Mouse (Mus musculus) midbrain, postnatal 0 days (tissue): ENCODE measurements around the gene Eif3a. TPM values are rescaled to one million over a fixed set of nuclear protein-coding genes. Genes with fewer than 3 reads are reported as not detected.

Experiments used
- ATAC-seq: fragments of 200-750 bp; cut with Nextera tagmentation; 2 replicates; pipeline ENCODE4 v1.8.0; 2017; ENCODE audit warnings: moderate number of reproducible peaks, mild to moderate bottlenecking, moderate TSS enrichment, moderate library complexity; ENCODE audit not compliant: low FRiP score
- DNase-seq: peaks from one replicate; pipeline ENCODE4 v3.0.0-alpha.2; 2015; ENCODE audit warnings: low spot score
- H3K27ac ChIP-seq: fragments of 300-500 bp; sonication (generic); 2 replicates; pipeline ENCODE4 v1.5.1; 2014; ENCODE audit warnings: low read depth, mild to moderate bottlenecking, low read length, mixed read lengths
- H3K27me3 ChIP-seq: fragments of 300-500 bp; sonication (generic); 2 replicates; pipeline ENCODE4 v1.6.1; 2014; ENCODE audit warnings: low read length, control low read depth, mixed read lengths; ENCODE audit not compliant: insufficient read depth
- H3K36me3 ChIP-seq: fragments of 300-500 bp; sonication (generic); 2 replicates; pipeline ENCODE4 v1.6.1; 2014; ENCODE audit warnings: low read length, control low read depth, mixed read lengths; ENCODE audit not compliant: insufficient read depth
- H3K4me1 ChIP-seq: fragments of 300-500 bp; sonication (generic); 2 replicates; pipeline ENCODE4 v1.6.1; 2014; ENCODE audit warnings: mild to moderate bottlenecking, control low read depth, antibody characterized with exemption, low read length, mixed read lengths; ENCODE audit not compliant: insufficient read depth
- H3K4me2 ChIP-seq: fragments of 300-500 bp; sonication (generic); 2 replicates; pipeline ENCODE4 v1.6.1; 2014; ENCODE audit warnings: low read depth, mild to moderate bottlenecking, low read length, mixed read lengths; ENCODE audit not compliant: poor library complexity, severe bottlenecking
- H3K4me3 ChIP-seq: fragments of 300-500 bp; sonication (generic); 2 replicates; pipeline ENCODE4 v1.5.1; 2014; ENCODE audit warnings: low read depth, mild to moderate bottlenecking, low read length, moderate library complexity
- H3K9ac ChIP-seq: fragments of 300-500 bp; sonication (generic); replicated peaks from 2 replicates; pipeline ENCODE4 v1.6.1; 2014; ENCODE audit warnings: mild to moderate bottlenecking, low read length, moderate library complexity, mixed read lengths; ENCODE audit not compliant: poor library complexity, severe bottlenecking
- H3K9me3 ChIP-seq: fragments of 300-500 bp; sonication (generic); 2 replicates; pipeline ENCODE4 v1.6.1; 2016; ENCODE audit warnings: low read length, control low read depth
- CTCF ChIP-seq: IDR thresholded peaks from 2 replicates; pipeline ENCODE4 v1.5.1; 2016; ENCODE audit warnings: antibody characterized with exemption, mild to moderate bottlenecking
- WGBS: fragments of 180-500 bp; shearing (Covaris S2); extraction: QIAGEN DNeasy Blood & Tissue Kit; methylation state at CpG from one replicate; pipeline ENCODE4 v1.1.7; 2014; 5-methylcytosine and 5-hydroxymethylcytosine counted together
- polyA plus RNA-seq: library from polyadenylated mRNA; unstranded; fragments of >200 nt; fragmentation: Nextera tagmentation; extraction: Ambion mirVana; gene quantifications from 2 replicates; pipeline ENCODE4 v1.2.1, GENCODE M21; 2015
- total RNA-seq: library from RNA; depleted of rRNA; stranded (reverse); fragments of >200 nt; gene quantifications from 2 replicates; pipeline ENCODE4 v1.2.3, GENCODE M21; 2014

Gene Eif3a
- total and polyA plus RNA-seq, 2 experiments from 2014 or later, result 86.5 to 87.0 TPM

GRCm38 (mm10) chr19:60809927-60810326 is 19.5 kb upstream of the Eif3a start:
- 94% methylated on average over 2 of the region's 2 CpGs for WGBS
- 0 out of 2 replicates have a peak, but pooled peaks cover 3% of the 10 kb centered on the region for H3K36me3 ChIP-seq
- no peaks in the 10 kb centered on the region for H3K9me3 ChIP-seq

GRCm38 (mm10) chr19:60804903-60805302 is 14.4 kb upstream of the Eif3a start:
- no peak overlapping the region for H3K27ac ChIP-seq
- no peak for ATAC-seq
- no peak for TF ChIP-seq CTCF
- no peaks in the 10 kb centered on the region for H3K27me3 ChIP-seq
- no peak overlapping the region for H3K9ac ChIP-seq
- no peaks in the 10 kb centered on the region for H3K36me3 ChIP-seq
- no peaks in the 10 kb centered on the region for H3K9me3 ChIP-seq
- WGBS, result 58% methylated on average over 2 of the region's 2 CpGs
- H3K4me2 ChIP-seq, result no peak overlapping the region
- no peak for DNase-seq
- H3K4me3 ChIP-seq, result no peak overlapping the region
- H3K4me1 ChIP-seq, result no peaks in the 10 kb centered on the region

More at GRCm38 (mm10) chr19:60809927-60810326, 19.5 kb upstream of the Eif3a start:
- no peak for TF ChIP-seq CTCF
- no peak overlapping the region for H3K27ac ChIP-seq
- H3K4me1 ChIP-seq, result no peaks in the 10 kb centered on the region
- H3K4me3 ChIP-seq, result no peak overlapping the region
- ATAC-seq (no peak), DNase-seq (no peak)
- H3K27me3 ChIP-seq, result no peaks in the 10 kb centered on the region
- H3K4me2 ChIP-seq, result no peak overlapping the region
- H3K9ac ChIP-seq, result no peak overlapping the region

DNA sequence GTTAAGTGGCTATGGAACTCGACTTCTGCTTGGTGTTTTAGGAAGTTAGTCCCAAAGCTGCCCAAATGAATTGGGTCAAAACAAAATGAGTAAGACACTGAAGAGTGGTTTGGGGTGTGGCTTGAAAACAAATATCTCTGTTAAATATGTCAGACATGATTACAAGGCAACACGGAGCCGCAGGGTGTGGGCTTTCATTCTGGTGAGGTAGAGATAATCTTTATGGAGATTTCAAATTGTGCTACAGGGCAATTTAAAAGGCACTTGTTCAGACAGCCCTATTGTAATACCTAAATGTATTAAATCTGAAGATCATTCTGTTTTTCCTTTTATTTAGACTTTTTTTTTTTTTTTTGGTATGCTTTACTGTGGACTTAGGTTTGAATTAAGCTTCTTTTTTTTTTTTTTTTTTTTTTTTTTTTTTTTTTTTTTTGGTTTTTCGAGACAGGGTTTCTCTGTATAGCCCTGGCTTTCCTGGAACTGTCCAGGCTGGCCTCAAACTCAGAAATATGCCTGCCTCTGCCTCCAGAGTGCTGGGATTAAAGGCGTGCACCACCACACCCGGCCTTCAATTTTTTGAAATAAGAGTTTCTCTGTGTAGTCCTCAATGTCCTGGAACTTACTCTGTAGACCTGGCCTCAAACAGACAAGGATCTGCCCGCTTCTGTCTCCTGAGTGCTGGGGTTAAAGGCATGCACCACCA is 9.6 kb upstream of the Eif3a start:
- TF ChIP-seq CTCF, result no peak
- no peak for ATAC-seq
- no peak overlapping the region for H3K4me2 ChIP-seq
- no peaks in the 10 kb centered on the region for H3K27me3 ChIP-seq
- H3K4me1 ChIP-seq, result no peaks in the 10 kb centered on the region
- no peak overlapping the region for H3K4me3 ChIP-seq
- H3K9me3 ChIP-seq, result no peaks in the 10 kb centered on the region
- WGBS, result 79% methylated on average over 7 of the region's 7 CpGs
- DNase-seq, result no peak
- no peak overlapping the region for H3K9ac ChIP-seq
- no peaks in the 10 kb centered on the region for H3K36me3 ChIP-seq
- no peak overlapping the region for H3K27ac ChIP-seq

DNA sequence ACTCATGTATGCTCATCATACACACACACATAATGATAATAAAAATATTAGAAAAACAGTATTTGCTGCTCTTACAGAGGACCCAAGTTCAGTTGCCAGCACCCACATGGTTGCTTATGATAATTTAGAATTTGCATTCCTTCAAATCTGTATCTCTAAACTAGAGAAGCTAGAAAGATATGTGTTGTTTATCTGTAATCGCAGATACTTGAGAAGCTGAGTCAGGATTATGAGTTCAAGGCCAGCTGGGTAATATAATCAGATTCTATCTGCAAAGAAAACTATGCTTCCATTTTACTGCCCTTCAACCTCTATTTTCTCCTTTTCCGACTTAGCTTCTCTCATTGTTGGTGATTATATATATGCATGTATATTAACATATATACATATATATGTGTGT is 7.0 kb upstream of the Eif3a start:
- WGBS, result 93% methylated on average over 2 of the region's 2 CpGs
- Histone ChIP-seq H3K4me1 (no peaks in the 10 kb centered on the region), H3K9me3 (no peaks in the 10 kb centered on the region), H3K36me3 (no peaks in the 10 kb centered on the region), H3K9ac (no peak overlapping the region), H3K4me2 (no peak overlapping the region), H3K27me3 (no peaks in the 10 kb centered on the region), H3K27ac (no peak overlapping the region), H3K4me3 (no peak overlapping the region)
- no peak for ATAC-seq
- TF ChIP-seq CTCF, result no peak
- DNase-seq, result no peak

DNA sequence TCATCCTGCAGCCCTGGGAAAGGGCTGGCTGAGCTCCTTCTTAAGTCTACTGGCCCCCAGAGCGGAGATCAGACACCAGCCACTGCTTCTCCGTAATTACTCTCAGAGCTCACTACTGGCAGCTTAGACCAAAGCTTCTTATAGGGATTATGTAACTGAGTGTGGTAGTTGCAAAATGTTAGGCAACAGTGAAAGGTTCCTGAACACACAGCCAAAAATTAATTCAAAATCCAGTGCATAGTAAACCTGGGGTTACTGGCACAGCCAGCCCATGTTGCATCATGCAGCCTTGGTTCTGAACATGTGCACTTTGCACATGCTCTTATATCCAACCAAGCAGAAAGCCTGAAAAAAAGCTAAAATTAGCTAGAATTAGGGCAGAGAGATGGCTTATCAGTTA is 4.8 kb upstream of the Eif3a start:
- ATAC-seq (no peak), DNase-seq (no peak)
- 68% methylated on average over 2 of the region's 2 CpGs for WGBS

DNA sequence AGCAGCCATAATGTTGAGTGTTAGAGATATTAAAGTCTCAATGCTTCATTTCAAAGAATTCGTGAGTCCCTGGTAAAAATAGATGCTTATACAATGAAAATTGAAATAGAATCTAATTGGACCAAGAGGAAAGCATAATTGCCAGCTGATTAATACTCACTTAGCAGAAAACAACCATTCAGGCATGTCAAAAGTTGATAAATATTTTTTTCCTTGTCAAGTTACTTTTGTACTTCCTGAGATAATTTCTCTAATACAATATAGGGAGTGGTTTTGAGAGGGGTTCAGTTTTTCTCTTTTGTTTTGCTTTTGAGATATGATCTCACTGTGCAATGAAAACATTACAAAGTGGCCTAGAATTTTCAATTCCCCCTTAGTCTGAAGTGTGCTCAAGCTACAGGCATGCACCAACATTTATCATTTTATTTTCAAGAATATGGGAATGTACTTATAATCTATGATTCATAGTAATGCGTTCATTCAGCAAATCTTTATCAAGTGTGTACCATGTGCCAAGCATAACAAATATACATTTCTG is 2.8 kb upstream of the Eif3a start:
- Histone ChIP-seq H3K27me3 (no peaks in the 10 kb centered on the region), H3K4me1 (peaks cover 3% of the 10 kb centered on the region; the same call in 1 of the 2 replicates), H3K36me3 (no peaks in the 10 kb centered on the region), H3K9me3 (no peaks in the 10 kb centered on the region), H3K4me2 (no peak overlapping the region), H3K4me3 (no peak overlapping the region), H3K9ac (no peak overlapping the region), H3K27ac (no peak overlapping the region)
- TF ChIP-seq CTCF, result no peak
- no peak for DNase-seq
- no peak for ATAC-seq
- WGBS, result 88% methylated on average over 2 of the region's 2 CpGs

More for the DNA sequence above, 4.8 kb upstream of the Eif3a start:
- no peak for TF ChIP-seq CTCF
- Histone ChIP-seq H3K4me2 (no peak overlapping the region), H3K36me3 (no peaks in the 10 kb centered on the region), H3K4me3 (no peak overlapping the region), H3K4me1 (no peaks in the 10 kb centered on the region), H3K27me3 (no peaks in the 10 kb centered on the region), H3K9ac (no peak overlapping the region), H3K27ac (no peak overlapping the region), H3K9me3 (no peaks in the 10 kb centered on the region)
